Mouse (Mus musculus): ENCODE data around the gene Agl.

The Agl gene

DNA sequence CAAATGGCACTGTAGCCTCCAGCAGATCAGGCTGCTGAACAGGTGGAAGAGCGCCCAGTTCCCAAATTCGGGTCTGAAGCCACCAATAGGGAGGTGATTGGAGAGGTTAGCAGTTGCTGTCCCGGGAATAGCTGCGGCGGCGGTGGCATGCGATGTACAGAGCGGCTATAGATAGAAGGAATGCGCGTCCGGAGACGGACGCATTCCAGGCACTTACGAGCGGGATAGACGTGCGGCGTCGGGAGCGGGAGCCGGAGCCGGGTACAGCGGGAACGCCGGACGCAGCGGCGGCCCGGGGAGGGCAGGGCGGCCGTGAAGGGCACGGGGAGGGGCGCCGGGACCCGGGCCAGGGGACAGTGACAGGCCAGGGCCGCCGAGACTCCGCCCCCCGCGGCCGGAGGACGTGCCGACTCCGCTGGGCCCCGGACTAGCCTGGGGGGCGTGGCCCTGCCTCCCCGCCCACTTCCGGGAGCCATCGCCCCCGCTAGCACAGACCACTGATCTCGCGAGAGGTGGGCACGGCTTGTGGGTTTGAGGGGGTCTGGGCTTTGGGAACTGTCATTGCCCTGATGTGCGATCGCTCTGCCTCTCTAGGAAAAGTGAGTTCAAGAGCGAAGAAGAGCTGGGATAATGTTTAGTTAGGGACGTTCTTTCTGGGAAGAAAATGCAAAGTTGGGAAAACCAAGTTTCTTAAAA lies at the start of gene Agl:
Agl (minus strand) TSS at position 356 of the 696 bp plus-strand sequence.
- Histone ChIP-seq H3K9me3 (ENCODE audit: low read length) (no peaks in the 10 kb centered on the region), H3K27me3 (ENCODE audit: insufficient read depth, low read length) (no peaks in the 10 kb centered on the region), H3K36me3 (ENCODE audit: insufficient read depth, low read length) (peaks cover 6% of the 10 kb centered on the region; the same call in 1 of the 2 replicates), H3K4me1 (replicated peaks; ENCODE audit: low read depth, low read length) (peaks cover 31% of the 10 kb centered on the region), H3K4me3 (replicated peaks; ENCODE audit: low read length) (peak within 1 kb of the TSS; percentile 94)
- TF ChIP-seq POU5F1 (IDR thresholded peaks at IDR 0.05; ENCODE audit: borderline replicate concordance, low read length) (no peak), CTCF (conservative IDR thresholded peaks at IDR 0.05; ENCODE audit: low read length) (no peak), NANOG (IDR thresholded peaks at IDR 0.05; ENCODE audit: borderline replicate concordance, low read length) (no peak)

DNA sequence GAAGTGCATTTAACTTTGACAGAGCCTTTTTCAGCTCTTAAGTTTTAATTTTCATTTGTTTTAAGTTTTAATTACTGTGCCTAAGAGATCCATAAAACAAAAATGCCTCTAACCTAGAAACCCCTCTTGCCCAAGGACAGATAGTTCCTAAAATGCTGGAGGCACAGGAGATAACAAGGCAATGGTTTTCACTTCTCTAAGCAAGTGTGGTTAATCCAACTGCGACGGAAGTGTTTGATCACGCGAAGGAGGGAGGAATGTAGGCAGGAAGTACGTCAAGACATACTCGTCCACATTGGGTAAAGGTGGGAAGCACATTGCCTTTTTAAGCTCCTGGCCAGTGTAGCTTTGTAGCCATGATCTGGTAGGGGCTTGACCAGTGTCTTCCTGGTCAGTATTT lies 49.6 kb upstream of the Agl start:
- TF ChIP-seq POU5F1 (IDR thresholded peaks at IDR 0.05; ENCODE audit: borderline replicate concordance, low read length): no peak
- TF ChIP-seq CTCF (conservative IDR thresholded peaks at IDR 0.05; ENCODE audit: low read length): no peak
- no peak for TF ChIP-seq NANOG (IDR thresholded peaks at IDR 0.05; ENCODE audit: borderline replicate concordance, low read length)
- Histone ChIP-seq H3K36me3 (ENCODE audit: insufficient read depth, low read length) (no peaks in the 10 kb centered on the region), H3K9me3 (ENCODE audit: low read length) (no peaks in the 10 kb centered on the region), H3K4me3 (replicated peaks; ENCODE audit: low read length) (no peak overlapping the region), H3K4me1 (replicated peaks; ENCODE audit: low read depth, low read length) (peaks cover 39% of the 10 kb centered on the region), H3K27me3 (ENCODE audit: insufficient read depth, low read length) (no peaks in the 10 kb centered on the region)

DNA sequence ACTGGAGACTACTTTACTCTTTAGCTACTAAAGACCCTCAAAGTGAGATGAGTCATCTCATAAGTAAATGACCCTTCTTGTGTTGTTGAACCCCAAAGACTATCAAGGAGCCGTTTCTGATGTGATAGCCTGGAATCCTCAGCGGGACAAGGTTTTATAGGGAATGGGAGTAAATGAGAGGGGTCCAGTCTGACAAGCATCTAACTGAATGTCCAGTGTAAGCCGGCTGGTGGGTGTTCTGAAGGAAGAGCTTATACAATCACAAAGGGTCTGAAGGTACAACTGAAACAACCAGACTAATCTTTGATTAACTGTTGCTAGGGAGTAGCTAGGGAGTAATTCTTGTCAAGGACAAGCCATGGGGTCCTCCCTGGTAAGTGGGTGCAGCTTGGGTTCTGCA lies 44.5 kb upstream of the Agl start:
- no peak overlapping the region for H3K4me3 ChIP-seq (replicated peaks; ENCODE audit: low read length)
- H3K4me1 ChIP-seq (replicated peaks; ENCODE audit: low read depth, low read length): peaks cover 3% of the 10 kb centered on the region; the same call in 1 of the 2 replicates
- no peaks in the 10 kb centered on the region for H3K36me3 ChIP-seq (ENCODE audit: insufficient read depth, low read length)
- no peaks in the 10 kb centered on the region for H3K9me3 ChIP-seq (ENCODE audit: low read length)
- no peak for TF ChIP-seq POU5F1 (IDR thresholded peaks at IDR 0.05; ENCODE audit: borderline replicate concordance, low read length)
- H3K27me3 ChIP-seq (ENCODE audit: insufficient read depth, low read length): 0 out of 2 replicates have a peak, but pooled peaks cover 3% of the 10 kb centered on the region

DNA sequence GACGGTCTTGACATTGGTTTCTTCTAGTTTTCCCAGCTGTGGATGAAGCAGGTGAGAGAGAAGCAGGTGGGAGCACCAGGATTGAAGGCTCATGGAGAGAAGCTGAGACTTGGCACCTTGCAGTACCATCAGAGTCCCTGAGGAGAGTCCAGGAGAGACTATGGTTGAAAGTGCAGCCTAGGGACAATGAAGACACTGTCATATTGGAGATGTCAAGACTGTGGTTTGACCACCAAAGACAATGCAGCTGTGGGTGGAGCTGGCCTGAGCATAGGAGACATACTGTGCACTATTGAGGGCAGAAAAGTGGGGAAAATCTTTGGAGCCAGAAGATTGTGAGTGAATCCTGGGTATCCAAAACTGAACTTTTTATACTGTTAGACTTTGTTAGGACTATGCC lies 42.4 kb upstream of the Agl start:
- Histone ChIP-seq H3K9me3 (ENCODE audit: low read length) (no peaks in the 10 kb centered on the region), H3K27me3 (ENCODE audit: insufficient read depth, low read length) (0 out of 2 replicates have a peak, but pooled peaks cover 3% of the 10 kb centered on the region), H3K4me1 (replicated peaks; ENCODE audit: low read depth, low read length) (no peaks in the 10 kb centered on the region)

DNA sequence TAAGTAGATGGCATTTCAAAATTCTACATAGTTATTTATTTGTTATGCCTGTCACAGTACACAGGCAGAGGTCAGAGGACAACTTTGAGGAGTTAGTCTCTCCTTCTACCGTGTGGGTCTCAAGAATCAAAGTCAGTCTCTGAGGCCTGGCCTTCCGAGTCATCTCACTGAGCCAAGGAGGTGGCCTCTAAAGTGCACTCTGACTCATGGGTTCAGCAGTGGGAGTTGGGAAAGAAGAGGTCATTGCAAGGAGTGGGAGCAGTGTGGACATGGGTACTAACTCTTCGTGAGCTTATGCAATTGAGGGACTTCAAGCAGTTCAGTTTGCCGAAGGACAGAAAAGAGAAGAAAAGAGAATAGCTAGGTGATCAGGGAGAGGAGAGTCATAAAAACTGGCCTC lies 41.0 kb upstream of the Agl start:
- Histone ChIP-seq H3K27me3 (ENCODE audit: insufficient read depth, low read length) (0 out of 2 replicates have a peak, but pooled peaks cover 3% of the 10 kb centered on the region), H3K4me1 (replicated peaks; ENCODE audit: low read depth, low read length) (peaks cover 9% of the 10 kb centered on the region), H3K9me3 (ENCODE audit: low read length) (no peaks in the 10 kb centered on the region), H3K4me3 (replicated peaks; ENCODE audit: low read length) (no peak overlapping the region), H3K36me3 (ENCODE audit: insufficient read depth, low read length) (no peaks in the 10 kb centered on the region)
- TF ChIP-seq CTCF (conservative IDR thresholded peaks at IDR 0.05; ENCODE audit: low read length): no peak
- TF ChIP-seq NANOG (IDR thresholded peaks at IDR 0.05; ENCODE audit: borderline replicate concordance, low read length): no peak
- TF ChIP-seq POU5F1 (IDR thresholded peaks at IDR 0.05; ENCODE audit: borderline replicate concordance, low read length): no peak

More for the DNA sequence above, 42.4 kb upstream of the Agl start:
- Histone ChIP-seq H3K4me3 (replicated peaks; ENCODE audit: low read length) (no peak overlapping the region), H3K36me3 (ENCODE audit: insufficient read depth, low read length) (no peaks in the 10 kb centered on the region)
- TF ChIP-seq CTCF (conservative IDR thresholded peaks at IDR 0.05; ENCODE audit: low read length) (no peak), POU5F1 (IDR thresholded peaks at IDR 0.05; ENCODE audit: borderline replicate concordance, low read length) (no peak), NANOG (IDR thresholded peaks at IDR 0.05; ENCODE audit: borderline replicate concordance, low read length) (no peak)

DNA sequence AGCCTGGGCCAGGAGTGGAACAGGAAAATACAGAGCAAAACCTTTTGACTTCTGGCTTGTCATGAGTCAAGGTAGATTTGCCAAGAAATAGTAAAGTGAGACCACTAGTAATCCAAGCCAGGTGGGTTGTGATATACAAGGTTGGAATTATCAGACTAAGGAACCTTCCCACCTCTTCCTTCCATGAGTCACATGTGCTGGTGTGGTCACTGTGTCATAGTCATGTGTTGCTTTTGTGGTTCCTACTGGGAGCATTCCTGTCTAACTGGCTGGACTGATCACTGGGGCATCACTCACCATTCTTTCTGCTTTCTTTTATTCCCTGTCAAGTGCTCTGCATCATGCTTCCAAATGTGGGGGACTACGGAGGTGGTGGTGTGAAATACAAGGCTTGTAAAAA lies 40.1 kb upstream of the Agl start:
- TF ChIP-seq CTCF (conservative IDR thresholded peaks at IDR 0.05; ENCODE audit: low read length): no peak
- no peak for TF ChIP-seq NANOG (IDR thresholded peaks at IDR 0.05; ENCODE audit: borderline replicate concordance, low read length)
- no peak for TF ChIP-seq POU5F1 (IDR thresholded peaks at IDR 0.05; ENCODE audit: borderline replicate concordance, low read length)
- Histone ChIP-seq H3K27me3 (ENCODE audit: insufficient read depth, low read length) (0 out of 2 replicates have a peak, but pooled peaks cover 3% of the 10 kb centered on the region), H3K9me3 (ENCODE audit: low read length) (no peaks in the 10 kb centered on the region), H3K4me3 (replicated peaks; ENCODE audit: low read length) (no peak overlapping the region), H3K4me1 (replicated peaks; ENCODE audit: low read depth, low read length) (peaks cover 9% of the 10 kb centered on the region), H3K36me3 (ENCODE audit: insufficient read depth, low read length) (no peaks in the 10 kb centered on the region)

DNA sequence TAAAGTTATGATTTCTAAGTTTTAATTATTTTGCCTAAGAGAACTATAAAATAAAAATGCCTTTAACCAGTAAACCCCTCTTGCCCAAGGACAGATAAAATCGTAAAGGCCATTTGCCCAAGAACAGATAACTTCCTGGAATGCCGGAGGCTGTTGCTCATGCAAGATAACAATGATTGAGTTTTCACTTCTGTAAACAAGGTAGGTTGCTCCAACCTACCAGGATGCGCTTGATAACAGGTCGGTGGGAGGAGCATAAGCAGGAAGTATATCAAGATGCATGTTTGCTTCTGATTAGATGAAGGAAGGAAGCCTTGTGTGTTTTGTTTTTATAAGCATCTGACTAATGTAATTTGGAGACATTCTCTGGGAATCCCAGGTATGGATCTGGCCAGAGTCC lies 38.1 kb upstream of the Agl start:
- Histone ChIP-seq H3K4me1 (replicated peaks; ENCODE audit: low read depth, low read length) (peaks cover 9% of the 10 kb centered on the region), H3K9me3 (ENCODE audit: low read length) (no peaks in the 10 kb centered on the region), H3K4me3 (replicated peaks; ENCODE audit: low read length) (no peak overlapping the region), H3K27me3 (ENCODE audit: insufficient read depth, low read length) (0 out of 2 replicates have a peak, but pooled peaks cover 3% of the 10 kb centered on the region), H3K36me3 (ENCODE audit: insufficient read depth, low read length) (no peaks in the 10 kb centered on the region)
- TF ChIP-seq POU5F1 (IDR thresholded peaks at IDR 0.05; ENCODE audit: borderline replicate concordance, low read length) (no peak), CTCF (conservative IDR thresholded peaks at IDR 0.05; ENCODE audit: low read length) (no peak), NANOG (IDR thresholded peaks at IDR 0.05; ENCODE audit: borderline replicate concordance, low read length) (no peak)

DNA sequence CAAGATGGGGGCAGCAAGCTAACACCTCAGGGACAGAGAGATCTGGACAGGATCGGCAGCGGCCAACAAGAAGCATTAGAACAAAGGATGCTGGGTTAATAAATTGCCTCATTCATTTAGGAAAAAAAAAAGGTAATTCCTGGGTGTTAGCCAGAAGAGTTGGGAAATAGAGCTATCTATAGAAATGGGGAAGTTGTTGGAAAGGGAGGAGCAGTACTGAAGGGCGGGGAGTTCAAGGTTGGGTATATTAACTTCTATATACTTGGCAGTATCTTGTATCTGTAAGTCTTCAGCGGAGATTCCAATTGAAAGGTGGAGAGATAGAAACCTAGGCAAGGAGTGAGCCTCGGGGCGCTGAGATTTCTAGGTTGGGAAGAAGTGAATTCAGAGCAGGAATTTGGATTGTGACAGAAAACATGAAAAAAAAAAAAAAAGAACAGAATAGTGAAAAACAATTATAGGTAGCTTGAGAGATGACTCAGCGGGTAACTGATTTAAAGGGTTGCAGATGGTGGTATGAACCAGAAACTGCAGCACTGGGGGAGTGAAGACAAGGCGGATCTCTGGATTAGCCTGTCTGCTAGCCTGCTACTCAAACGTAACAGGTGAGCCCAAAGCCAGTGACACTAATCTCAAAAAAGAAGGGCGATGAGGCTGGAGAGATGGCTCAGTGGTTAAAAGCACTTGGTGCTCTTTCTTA lies 37.1 kb upstream of the Agl start:
- no peaks in the 10 kb centered on the region for H3K9me3 ChIP-seq (ENCODE audit: low read length)
- H3K27me3 ChIP-seq (ENCODE audit: insufficient read depth, low read length): 0 out of 2 replicates have a peak, but pooled peaks cover 3% of the 10 kb centered on the region
- TF ChIP-seq POU5F1 (IDR thresholded peaks at IDR 0.05; ENCODE audit: borderline replicate concordance, low read length) (no peak), CTCF (conservative IDR thresholded peaks at IDR 0.05; ENCODE audit: low read length) (no peak), NANOG (IDR thresholded peaks at IDR 0.05; ENCODE audit: borderline replicate concordance, low read length) (no peak)
- peaks cover 9% of the 10 kb centered on the region for H3K4me1 ChIP-seq (replicated peaks; ENCODE audit: low read depth, low read length)
- H3K4me3 ChIP-seq (replicated peaks; ENCODE audit: low read length): peak overlapping the region; percentile 26; the same call in 1 of the 2 replicates
- no peaks in the 10 kb centered on the region for H3K36me3 ChIP-seq (ENCODE audit: insufficient read depth, low read length)
